Mouse (Mus musculus) forebrain, embryonic 10.5 days (tissue): Measurements from ENCODE around the gene Nme3. TPM values are rescaled to one million over a fixed set of nuclear protein-coding genes. Genes with fewer than 3 reads are reported as not detected.

Experiments
- DNase-seq: peaks from one replicate; pipeline ENCODE4 v3.0.0-alpha.2; 2017; ENCODE audit warnings: low spot score; ENCODE audit errors: extremely low spot score
- H3K27ac ChIP-seq: fragments of 300-500 bp; sonication (generic); 2 replicates; pipeline ENCODE4 v1.5.1; 2016; ENCODE audit warnings: mild to moderate bottlenecking
- H3K27me3 ChIP-seq: fragments of 300-500 bp; sonication (generic); 2 replicates; pipeline ENCODE4 v1.6.1; 2016; ENCODE audit warnings: mild to moderate bottlenecking; ENCODE audit not compliant: poor library complexity, severe bottlenecking
- H3K36me3 ChIP-seq: fragments of 300-500 bp; sonication (generic); replicated peaks from 2 replicates; pipeline ENCODE4 v1.6.1; 2016; ENCODE audit warnings: mild to moderate bottlenecking, moderate library complexity
- H3K4me1 ChIP-seq: fragments of 300-500 bp; sonication (generic); 2 replicates; pipeline ENCODE4 v1.6.1; 2016
- H3K4me3 ChIP-seq: fragments of 300-500 bp; sonication (generic); 2 replicates; pipeline ENCODE4 v1.5.1; 2016; ENCODE audit warnings: mild to moderate bottlenecking, moderate library complexity
- H3K9me3 ChIP-seq: fragments of 300-500 bp; sonication (generic); 2 replicates; pipeline ENCODE4 v1.6.1; 2016; ENCODE audit warnings: mild to moderate bottlenecking, moderate library complexity
- WGBS: fragments of 180-500 bp; shearing (Covaris S2); methylation state at CpG from one replicate; pipeline ENCODE4 v1.1.7; 2016; 5-methylcytosine and 5-hydroxymethylcytosine counted together
- polyA plus RNA-seq: library from polyadenylated mRNA; unstranded; fragments of >200 nt; fragmentation: Nextera tagmentation; extraction: Ambion mirVana; gene quantifications from 2 replicates; pipeline ENCODE4 v1.2.1, GENCODE M21; 2016

Gene Nme3
- polyA plus RNA-seq, 1 experiment from 2014 or later, result 50.1 TPM

DNA sequence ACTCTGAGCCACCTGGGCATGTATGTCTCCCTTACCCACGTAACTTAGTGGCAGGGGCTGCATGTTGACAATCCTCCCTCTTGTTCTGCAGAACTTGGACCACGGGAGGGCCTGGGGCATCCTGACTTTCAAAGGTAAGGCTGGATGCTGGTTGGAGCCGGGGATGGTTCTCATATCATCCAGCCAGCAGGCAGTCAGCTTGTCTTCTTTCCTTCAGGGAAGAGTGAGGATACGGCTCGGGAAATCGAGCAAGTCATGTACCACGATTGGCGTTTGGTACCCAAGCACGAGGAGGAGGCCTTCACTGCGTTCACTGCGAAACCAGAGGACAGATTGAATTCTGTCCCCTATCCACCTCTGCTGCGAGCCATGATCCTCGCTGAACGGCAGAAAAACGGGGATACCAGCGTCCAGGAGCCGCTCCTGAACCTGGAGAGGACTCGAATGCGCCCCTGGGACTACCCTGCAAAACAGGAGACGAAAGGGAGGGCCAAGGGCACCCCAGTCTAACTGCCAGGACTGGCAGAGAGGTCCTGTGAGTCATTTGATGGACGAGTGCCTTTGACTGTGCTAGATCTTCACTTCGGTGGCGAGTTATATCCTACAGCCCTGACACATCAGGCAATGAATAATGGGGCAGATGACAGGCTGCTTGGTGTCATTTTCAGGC is 594 bp upstream of the Nme3 start:
- 14% methylated on average over 23 of the region's 23 CpGs for WGBS
- no peak for DNase-seq
- no peaks in the 10 kb centered on the region for H3K27me3 ChIP-seq
- H3K9me3 ChIP-seq, result no peaks in the 10 kb centered on the region
- peak overlapping the region; percentile 83 for H3K4me3 ChIP-seq
- H3K4me1 ChIP-seq, result peaks cover 49% of the 10 kb centered on the region
- H3K36me3 ChIP-seq, result peaks cover 74% of the 10 kb centered on the region
- H3K27ac ChIP-seq, result peak overlapping the region; percentile 91

DNA sequence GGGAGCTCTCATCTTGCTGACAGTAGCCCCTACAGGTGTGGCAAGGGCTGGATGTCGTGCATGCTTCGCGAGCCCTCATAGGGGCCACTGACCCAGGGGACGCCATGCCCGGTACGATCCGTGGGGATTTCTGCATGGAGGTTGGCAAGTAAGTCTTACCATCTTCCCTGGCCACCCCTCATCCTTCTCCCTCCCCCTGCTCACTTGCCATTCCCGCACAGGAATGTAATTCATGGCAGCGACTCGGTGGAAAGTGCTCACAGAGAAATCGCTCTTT is 631 bp downstream of the Nme3 start:
- no peak for DNase-seq
- Histone ChIP-seq H3K27ac (peak overlapping the region; percentile 91), H3K9me3 (no peaks in the 10 kb centered on the region), H3K36me3 (peaks cover 74% of the 10 kb centered on the region), H3K27me3 (no peaks in the 10 kb centered on the region), H3K4me1 (peaks cover 49% of the 10 kb centered on the region), H3K4me3 (peak overlapping the region; percentile 83)
- WGBS, result 40% methylated on average over 11 of the region's 11 CpGs

DNA sequence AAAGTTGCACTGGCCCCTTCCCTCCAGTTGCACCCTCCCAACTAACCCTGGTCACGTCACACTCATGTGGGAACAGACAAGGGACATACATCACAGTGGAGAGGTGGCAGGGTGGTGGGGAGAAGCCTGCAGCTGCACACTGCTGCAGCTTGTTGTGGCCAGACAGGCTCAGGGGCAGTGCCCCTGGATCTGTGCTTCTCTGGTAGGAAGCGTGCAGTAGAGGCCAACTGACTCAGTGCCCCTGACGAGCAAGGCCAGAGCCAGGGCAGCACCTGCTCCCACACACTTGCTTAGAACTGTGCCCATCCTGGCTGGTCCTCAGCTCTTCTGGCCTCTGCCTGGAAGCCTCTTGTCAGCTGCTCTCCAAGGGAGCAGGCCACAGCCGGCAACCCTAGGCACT is 1.3 kb downstream of the Nme3 start:
- Histone ChIP-seq H3K27me3 (no peaks in the 10 kb centered on the region), H3K27ac (0 out of 2 replicates have a peak overlapping the region, but pooled peaks have one; percentile 11), H3K4me1 (peaks cover 49% of the 10 kb centered on the region), H3K36me3 (peaks cover 74% of the 10 kb centered on the region), H3K9me3 (no peaks in the 10 kb centered on the region), H3K4me3 (peak overlapping the region; percentile 83; the same call in 1 of the 2 replicates)
- 84% methylated on average over 4 of the region's 4 CpGs for WGBS
- no peak for DNase-seq

DNA sequence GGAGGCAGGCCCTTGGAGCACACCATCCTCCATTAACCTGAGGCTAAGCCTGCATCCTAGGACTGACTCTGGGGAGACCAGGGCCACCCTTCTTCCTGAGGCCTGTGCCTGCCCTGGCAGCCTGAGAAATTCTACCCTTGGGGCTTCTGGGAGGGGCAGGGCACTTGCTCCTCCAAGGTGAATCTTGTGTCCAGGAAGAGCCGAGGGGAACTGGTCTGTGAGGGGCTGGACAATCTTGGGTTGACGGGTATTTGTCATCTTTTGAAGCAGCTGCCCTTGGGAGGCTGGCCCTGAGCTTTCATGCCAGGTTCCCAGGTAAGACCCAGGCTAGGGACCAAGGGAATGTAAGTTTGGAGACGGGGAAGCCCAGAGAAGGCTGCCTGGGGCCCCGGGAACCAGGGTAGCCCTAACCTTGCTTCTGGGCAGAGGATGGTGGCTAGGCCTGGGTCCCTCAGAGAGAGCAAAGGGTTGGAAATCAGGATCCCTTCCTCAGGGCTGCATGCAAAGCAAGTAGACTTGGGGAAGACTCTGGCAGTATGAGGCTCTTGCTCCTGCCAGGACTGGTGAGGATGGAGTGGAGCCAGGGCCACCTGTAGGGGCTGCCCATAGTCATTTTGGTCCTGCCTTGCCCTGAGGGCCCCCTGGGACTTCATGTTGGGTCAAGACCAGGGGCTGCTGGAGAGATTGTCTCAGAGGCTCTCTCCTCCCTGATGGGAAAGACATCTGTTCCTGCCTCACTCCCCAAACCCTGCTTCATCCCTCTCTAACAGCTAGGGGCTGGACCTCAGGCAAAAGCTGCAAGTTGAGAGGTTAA is 1.9 kb downstream of the Nme3 start:
- Histone ChIP-seq H3K4me3 (peak overlapping the region; percentile 83; the same call in 1 of the 2 replicates), H3K36me3 (peaks cover 74% of the 10 kb centered on the region), H3K9me3 (no peaks in the 10 kb centered on the region), H3K27ac (no peak overlapping the region), H3K4me1 (peaks cover 45% of the 10 kb centered on the region), H3K27me3 (no peaks in the 10 kb centered on the region)
- 89% methylated on average over 4 of the region's 4 CpGs for WGBS
- DNase-seq, result no peak

DNA sequence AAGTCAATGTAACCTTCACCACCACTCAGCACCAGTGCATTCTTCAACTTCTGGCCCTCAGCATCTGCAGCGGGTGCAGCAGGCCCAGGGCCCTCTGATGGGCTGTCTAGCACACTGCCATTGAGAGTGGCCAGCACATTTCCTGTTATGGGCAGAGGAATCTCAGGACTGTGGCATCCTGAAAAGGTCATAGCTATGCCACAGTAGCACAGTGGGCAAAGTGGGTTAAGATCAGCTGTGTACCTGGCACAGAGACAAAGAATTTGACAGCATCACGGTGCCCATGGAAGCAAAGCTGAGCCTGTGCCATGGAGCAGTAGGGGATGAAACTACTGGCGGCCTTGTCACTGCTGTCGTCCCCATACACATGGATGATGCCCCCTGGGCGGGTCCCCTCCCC is 2.9 kb downstream of the Nme3 start:
- WGBS, result 86% methylated on average over 5 of the region's 5 CpGs
- peaks cover 77% of the 10 kb centered on the region for H3K36me3 ChIP-seq
- H3K4me1 ChIP-seq, result peaks cover 36% of the 10 kb centered on the region
- no peaks in the 10 kb centered on the region for H3K27me3 ChIP-seq
- no peak overlapping the region for H3K4me3 ChIP-seq
- no peak for DNase-seq
- H3K27ac ChIP-seq, result no peak overlapping the region
- H3K9me3 ChIP-seq, result no peaks in the 10 kb centered on the region

DNA sequence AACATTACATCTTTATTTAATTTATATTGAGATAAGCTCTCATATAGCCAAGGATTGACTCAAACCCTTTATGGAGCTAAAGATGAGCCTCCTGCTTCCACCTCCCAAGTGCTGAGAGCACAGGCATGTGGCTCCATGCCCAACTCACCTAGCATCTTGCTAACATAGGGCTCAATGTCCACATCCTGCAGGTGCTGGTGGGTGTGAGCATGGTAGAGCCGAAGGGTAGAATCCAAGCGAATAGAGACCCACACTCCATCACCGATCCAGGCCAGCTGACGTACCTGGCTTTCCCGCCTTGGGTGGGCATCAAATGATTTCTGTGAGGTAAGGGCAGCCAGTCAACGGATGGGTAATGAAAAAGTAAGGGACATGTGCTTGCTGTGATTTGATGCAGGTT is 3.7 kb downstream of the Nme3 start:
- Histone ChIP-seq H3K36me3 (peaks cover 85% of the 10 kb centered on the region), H3K4me1 (peaks cover 31% of the 10 kb centered on the region), H3K27ac (no peak overlapping the region), H3K4me3 (no peak overlapping the region), H3K27me3 (no peaks in the 10 kb centered on the region), H3K9me3 (no peaks in the 10 kb centered on the region)
- WGBS, result 97% methylated on average over 6 of the region's 6 CpGs
- no peak for DNase-seq

DNA sequence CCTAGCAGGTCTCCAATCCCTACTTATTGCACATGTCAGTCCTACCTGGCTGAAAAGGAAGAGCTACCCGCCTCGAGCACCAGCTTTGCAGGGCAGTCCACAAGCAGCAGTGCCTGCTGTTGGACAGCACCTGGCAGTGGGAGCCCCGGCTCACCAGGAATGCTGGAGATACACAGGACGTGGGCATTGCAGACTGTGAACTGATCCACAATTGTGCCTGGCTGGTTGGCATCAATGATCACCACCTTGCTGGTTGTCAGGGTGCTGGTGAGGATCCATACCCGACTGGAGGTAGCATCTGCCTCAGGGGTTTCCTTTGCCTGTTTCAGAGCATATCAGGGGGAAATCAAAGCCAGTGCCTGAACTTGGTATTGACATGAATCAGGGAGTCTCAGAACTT is 5.8 kb downstream of the Nme3 start:
- Histone ChIP-seq H3K36me3 (peaks cover 100% of the 10 kb centered on the region), H3K4me1 (peaks cover 12% of the 10 kb centered on the region), H3K4me3 (no peak overlapping the region), H3K27me3 (no peaks in the 10 kb centered on the region), H3K27ac (no peak overlapping the region), H3K9me3 (no peaks in the 10 kb centered on the region)
- DNase-seq, result no peak
- WGBS, result 94% methylated on average over 5 of the region's 5 CpGs

DNA sequence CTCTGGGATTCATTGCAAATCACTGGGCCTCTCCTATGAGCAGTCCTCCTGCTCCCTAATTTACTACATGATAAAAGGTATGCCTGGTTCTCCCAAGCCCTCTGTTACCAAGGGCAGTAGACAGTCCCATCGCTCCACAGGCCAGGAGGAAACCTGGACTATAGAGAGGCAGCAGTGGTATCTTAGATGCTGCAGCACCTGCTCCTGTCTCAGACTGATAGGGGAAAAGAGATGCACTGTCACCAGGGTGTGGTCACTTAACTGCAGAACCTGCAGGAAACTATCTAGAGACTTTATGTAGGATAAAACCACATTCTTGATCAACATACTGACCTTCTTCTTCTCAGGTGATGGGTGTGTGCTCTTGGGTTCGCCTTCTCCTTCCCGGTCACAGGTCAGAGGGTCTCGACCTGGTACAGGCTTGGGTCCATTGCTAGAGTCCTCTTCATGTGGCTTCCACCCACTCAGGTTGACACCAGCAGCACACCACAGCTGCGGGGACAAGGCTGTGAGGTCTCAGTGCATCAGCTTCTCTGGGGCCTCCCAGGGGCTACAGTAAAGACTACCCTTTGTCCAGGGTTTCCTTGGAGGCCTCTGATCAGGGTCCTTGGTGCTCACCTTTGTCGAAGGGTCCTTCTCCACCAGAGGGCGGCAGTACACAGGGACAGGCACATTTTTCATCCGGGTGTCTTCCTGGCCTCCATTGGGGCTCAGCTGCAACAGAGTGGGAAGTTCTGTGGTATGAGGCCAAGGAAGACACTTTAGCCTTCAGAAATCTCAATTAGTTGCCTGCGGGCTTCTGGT is 6.6 kb downstream of the Nme3 start:
- H3K36me3 ChIP-seq, result peaks cover 100% of the 10 kb centered on the region
- no peak overlapping the region for H3K27ac ChIP-seq
- no peak for DNase-seq
- no peak overlapping the region for H3K4me3 ChIP-seq
- H3K27me3 ChIP-seq, result no peaks in the 10 kb centered on the region
- 74% methylated on average over 9 of the region's 9 CpGs for WGBS
- H3K9me3 ChIP-seq, result no peaks in the 10 kb centered on the region
- H3K4me1 ChIP-seq, result peaks cover 4% of the 10 kb centered on the region

DNA sequence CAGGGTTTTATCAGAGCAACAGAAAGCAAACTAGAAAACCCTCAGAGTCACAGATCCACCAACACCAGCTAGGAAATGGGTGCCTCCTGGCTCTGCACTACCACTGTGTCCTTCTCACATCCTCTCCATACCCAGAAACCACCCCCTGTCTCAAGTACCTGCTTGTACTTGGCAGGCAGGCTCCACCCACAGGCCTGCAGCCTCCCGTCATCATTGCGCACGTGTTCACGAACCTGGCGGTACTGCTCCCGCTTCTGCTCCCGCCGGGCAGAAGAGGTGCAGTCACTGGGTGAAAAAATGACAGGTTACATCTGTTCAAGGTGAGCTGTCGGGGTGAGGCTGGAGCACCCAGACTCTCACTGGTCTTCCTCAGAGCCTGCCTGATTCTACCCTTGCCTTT is 7.5 kb downstream of the Nme3 start:
- H3K27me3 ChIP-seq, result no peaks in the 10 kb centered on the region
- no peaks in the 10 kb centered on the region for H3K9me3 ChIP-seq
- peaks cover 100% of the 10 kb centered on the region for H3K36me3 ChIP-seq
- no peak overlapping the region for H3K27ac ChIP-seq
- no peak for DNase-seq
- H3K4me1 ChIP-seq, result no peaks in the 10 kb centered on the region
- WGBS, result 90% methylated on average over 9 of the region's 9 CpGs
- H3K4me3 ChIP-seq, result no peak overlapping the region

DNA sequence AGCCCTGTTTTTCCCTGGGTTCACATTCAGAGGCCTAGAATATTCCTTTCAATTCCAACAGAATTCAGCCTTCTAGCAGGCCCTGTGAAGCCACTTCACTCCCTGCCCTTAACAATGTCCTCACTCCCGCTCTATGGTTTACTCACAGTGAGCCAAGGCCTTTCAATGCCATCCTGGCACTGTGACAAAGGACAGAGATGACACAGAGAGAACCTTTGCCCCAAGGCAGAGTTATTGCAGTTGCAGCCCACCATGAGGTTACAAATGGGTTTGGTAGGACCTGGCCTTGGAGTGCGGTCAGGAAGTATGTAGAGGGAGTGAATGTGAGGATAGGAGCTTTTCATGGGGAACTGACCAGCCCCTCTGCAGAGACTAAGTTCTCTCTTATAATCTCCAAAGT is 11.3 kb downstream of the Nme3 start:
- H3K9me3 ChIP-seq, result no peaks in the 10 kb centered on the region
- WGBS, result 90% methylated on average over 2 of the region's 2 CpGs
- no peaks in the 10 kb centered on the region for H3K4me1 ChIP-seq
- no peaks in the 10 kb centered on the region for H3K27me3 ChIP-seq
- no peak overlapping the region for H3K4me3 ChIP-seq
- H3K27ac ChIP-seq, result no peak overlapping the region
- H3K36me3 ChIP-seq, result peaks cover 100% of the 10 kb centered on the region
- DNase-seq, result no peak

DNA sequence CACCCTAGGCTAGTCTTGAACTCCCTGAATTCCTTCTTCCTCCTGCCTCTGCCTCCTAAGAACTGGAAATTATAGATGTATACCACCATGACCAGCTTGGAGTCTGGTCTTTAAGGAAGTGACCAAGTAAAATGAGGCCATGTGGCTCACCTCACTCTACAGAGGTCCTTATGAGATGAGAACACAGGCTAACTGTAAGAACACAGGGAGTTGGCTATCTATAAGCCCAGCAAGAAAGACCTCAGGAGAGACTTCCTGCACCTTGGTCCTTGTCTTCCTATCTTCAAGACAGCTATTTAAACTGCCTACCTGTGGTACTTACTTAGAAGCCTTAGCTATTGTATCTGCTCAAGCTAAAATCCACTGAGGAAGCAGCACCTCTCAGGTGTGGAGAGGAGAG is 17.7 kb downstream of the Nme3 start:
- peaks cover 100% of the 10 kb centered on the region for H3K36me3 ChIP-seq
- DNase-seq, result no peak
- H3K4me1 ChIP-seq, result no peaks in the 10 kb centered on the region
- no peak overlapping the region for H3K4me3 ChIP-seq
- H3K27ac ChIP-seq, result no peak overlapping the region
- no peaks in the 10 kb centered on the region for H3K9me3 ChIP-seq
- H3K27me3 ChIP-seq, result no peaks in the 10 kb centered on the region

DNA sequence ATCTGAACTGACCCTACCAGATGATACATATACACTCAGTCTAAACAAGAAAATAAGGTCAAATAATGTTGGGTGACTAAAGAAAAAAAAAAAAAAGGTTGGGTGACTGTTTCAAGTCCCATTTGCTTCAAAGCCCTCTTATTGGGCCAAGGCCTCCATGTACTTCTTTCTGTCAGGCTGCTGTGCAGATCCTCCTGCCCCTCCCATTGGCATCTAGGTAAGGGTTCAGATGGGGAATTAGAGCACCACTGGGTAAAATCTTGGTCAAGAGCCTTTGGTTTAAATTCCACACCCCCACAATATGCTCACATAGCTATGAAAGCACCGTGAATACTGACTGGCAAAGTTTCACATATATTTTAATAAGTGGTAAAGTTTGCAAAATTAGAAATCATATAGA is 26.9 kb downstream of the Nme3 start:
- no peak for DNase-seq
- no peak overlapping the region for H3K4me3 ChIP-seq
- WGBS, result 89% methylated on average over 1 of the region's 1 CpGs
- peaks cover 99% of the 10 kb centered on the region for H3K36me3 ChIP-seq
- H3K9me3 ChIP-seq, result no peaks in the 10 kb centered on the region
- H3K27me3 ChIP-seq, result no peaks in the 10 kb centered on the region
- no peaks in the 10 kb centered on the region for H3K4me1 ChIP-seq
- no peak overlapping the region for H3K27ac ChIP-seq

DNA sequence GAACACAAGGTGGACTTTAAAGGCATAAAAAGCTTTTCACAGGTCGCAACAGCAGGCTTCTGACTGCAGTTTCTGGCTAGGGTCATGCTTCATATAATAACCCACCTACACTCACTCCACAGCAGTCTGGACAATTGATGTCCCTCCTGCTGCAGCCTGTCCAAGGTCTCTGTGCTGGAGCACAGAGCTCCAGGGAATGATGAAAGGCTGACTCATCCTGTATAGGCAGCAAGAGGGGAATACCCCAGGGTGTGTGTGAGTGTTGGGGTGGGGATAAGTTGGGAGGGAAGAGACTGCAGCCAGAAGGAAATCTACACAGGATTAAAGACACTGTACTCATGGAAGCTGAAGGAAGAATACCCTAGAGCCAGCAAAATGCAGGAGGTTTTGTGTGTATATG is 33.2 kb downstream of the Nme3 start:
- 88% methylated on average over 1 of the region's 1 CpGs for WGBS
- Histone ChIP-seq H3K4me1 (peaks cover 2% of the 10 kb centered on the region), H3K27me3 (no peaks in the 10 kb centered on the region), H3K27ac (no peak overlapping the region), H3K4me3 (no peak overlapping the region), H3K36me3 (peaks cover 70% of the 10 kb centered on the region), H3K9me3 (no peaks in the 10 kb centered on the region)
- no peak for DNase-seq
